Mouse (Mus musculus) embryonic fibroblast, embryonic 13.5 days (primary cell): ENCODE data around the gene Fam129a.

ENCODE experiments used
- CTCF ChIP-seq: IDR thresholded peaks from 2 replicates; pipeline ENCODE4 v1.5.1; 2011; ENCODE audit warnings: mild to moderate bottlenecking, control low read depth, low read length, moderate library complexity, borderline replicate concordance; ENCODE audit not compliant: insufficient read depth
- POLR2A ChIP-seq: IDR thresholded peaks from 2 replicates; pipeline ENCODE4 v1.6.1; 2011; ENCODE audit warnings: low read depth, mild to moderate bottlenecking, control low read depth, low read length, moderate library complexity

- TF ChIP-seq CTCF (no peak), POLR2A (no peak)
These were observed 49.7 kb downstream of the Fam129a start for GRCm38 (mm10) chr1:151620730-151621129.
